Mouse (Mus musculus) kidney, embryonic 14.5 days (tissue): ENCODE data around the gene Sptan1. TPM values are rescaled to one million over a fixed set of nuclear protein-coding genes. Genes with fewer than 3 reads are reported as not detected.

ENCODE experiments used
- ATAC-seq: fragments of 200-750 bp; cut with Nextera tagmentation; 2 replicates; pipeline ENCODE4 v1.8.0; 2017; ENCODE audit warnings: moderate number of reproducible peaks, mild to moderate bottlenecking, moderate TSS enrichment, moderate library complexity; ENCODE audit not compliant: low FRiP score, low TSS enrichment
- H3K27ac ChIP-seq: fragments of 300-500 bp; sonication (generic); 2 replicates; pipeline ENCODE4 v1.5.1; 2014; ENCODE audit warnings: low read depth, mild to moderate bottlenecking, low read length, moderate library complexity, mixed read lengths
- H3K27me3 ChIP-seq: fragments of 300-500 bp; sonication (generic); 2 replicates; pipeline ENCODE4 v1.6.1; 2014; ENCODE audit warnings: mild to moderate bottlenecking, low read length; ENCODE audit not compliant: control insufficient read depth, insufficient read depth
- H3K36me3 ChIP-seq: fragments of 300-500 bp; sonication (generic); 2 replicates; pipeline ENCODE4 v1.6.1; 2014; ENCODE audit warnings: low read length, mixed read lengths; ENCODE audit not compliant: control insufficient read depth, insufficient read depth
- H3K4me1 ChIP-seq: fragments of 300-500 bp; sonication (generic); 2 replicates; pipeline ENCODE4 v1.6.1; 2014; ENCODE audit warnings: low read length, mixed read lengths; ENCODE audit not compliant: control insufficient read depth, insufficient read depth
- H3K4me2 ChIP-seq: fragments of 300-500 bp; sonication (generic); replicated peaks from 2 replicates; pipeline ENCODE4 v1.6.1; 2014; ENCODE audit warnings: low read depth, mild to moderate bottlenecking, low read length
- H3K4me3 ChIP-seq: fragments of 300-500 bp; sonication (generic); 2 replicates; pipeline ENCODE4 v1.5.1; 2014; ENCODE audit warnings: mild to moderate bottlenecking, low read length
- H3K9ac ChIP-seq: fragments of 300-500 bp; sonication (generic); 2 replicates; pipeline ENCODE4 v1.6.1; 2014; ENCODE audit warnings: low read depth, mild to moderate bottlenecking, low read length, moderate library complexity
- H3K9me3 ChIP-seq: fragments of 300-500 bp; sonication (generic); 2 replicates; pipeline ENCODE4 v1.6.1; 2016; ENCODE audit warnings: low read length; ENCODE audit not compliant: control insufficient read depth
- WGBS: fragments of 180-500 bp; shearing (Covaris S2); extraction: QIAGEN DNeasy Blood & Tissue Kit; methylation state at CpG from one replicate; pipeline ENCODE4 v1.1.7; 2014; 5-methylcytosine and 5-hydroxymethylcytosine counted together
- polyA plus RNA-seq: library from polyadenylated mRNA; unstranded; fragments of >200 nt; fragmentation: Nextera tagmentation; extraction: Ambion mirVana; gene quantifications from 2 replicates; pipeline ENCODE4 v1.2.1, GENCODE M21; 2014

Sptan1 gene
- 121 and 136 TPM in 2 replicates for polyA plus RNA-seq

DNA sequence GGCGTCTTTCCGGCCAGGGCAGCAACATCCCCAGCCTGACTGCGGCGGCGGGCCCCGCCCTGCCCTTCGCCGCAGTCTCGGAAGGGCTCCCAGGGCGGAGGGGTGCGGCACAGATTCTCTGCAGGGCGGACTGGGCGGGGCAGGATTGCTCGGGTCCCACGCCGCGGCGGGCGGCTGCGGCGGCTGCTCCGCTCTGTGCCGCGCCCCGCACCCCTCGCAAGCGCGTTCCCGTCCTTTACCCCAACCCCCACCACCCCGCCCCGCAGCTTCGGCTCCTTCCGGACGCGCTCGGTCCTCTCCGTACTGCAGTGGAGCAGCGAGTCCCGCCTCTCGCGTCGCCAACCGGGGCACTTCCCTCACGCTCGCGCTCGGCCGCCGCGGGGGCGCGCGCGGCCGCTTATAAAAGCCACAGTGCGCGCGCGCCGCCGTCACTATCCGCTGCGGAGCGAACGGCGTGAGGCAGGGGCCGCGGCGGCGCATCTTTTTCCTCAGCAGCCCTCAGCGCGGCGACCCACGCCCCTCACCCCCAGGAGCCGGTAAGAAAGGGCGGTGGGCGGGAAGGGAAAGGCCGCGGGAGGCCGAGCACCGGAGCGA is at the start of gene Sptan1:
Gene Sptan1, plus strand, starts transcription at position 311 of the 594 bp plus-strand sequence.
- Histone ChIP-seq H3K36me3 (peaks cover 10% of the 10 kb centered on the region; the same call in 1 of the 2 replicates), H3K9ac (peak within 1 kb of the TSS; percentile 98), H3K9me3 (no peaks in the 10 kb centered on the region), H3K4me1 (peaks cover 32% of the 10 kb centered on the region), H3K27me3 (no peaks in the 10 kb centered on the region), H3K4me3 (peak within 1 kb of the TSS; percentile 98), H3K27ac (peak within 1 kb of the TSS; percentile 89), H3K4me2 (peak within 1 kb of the TSS; percentile 51)
- peak; percentile 99 for ATAC-seq
- WGBS = 1% methylated on average over 73 of the region's 82 CpGs

DNA sequence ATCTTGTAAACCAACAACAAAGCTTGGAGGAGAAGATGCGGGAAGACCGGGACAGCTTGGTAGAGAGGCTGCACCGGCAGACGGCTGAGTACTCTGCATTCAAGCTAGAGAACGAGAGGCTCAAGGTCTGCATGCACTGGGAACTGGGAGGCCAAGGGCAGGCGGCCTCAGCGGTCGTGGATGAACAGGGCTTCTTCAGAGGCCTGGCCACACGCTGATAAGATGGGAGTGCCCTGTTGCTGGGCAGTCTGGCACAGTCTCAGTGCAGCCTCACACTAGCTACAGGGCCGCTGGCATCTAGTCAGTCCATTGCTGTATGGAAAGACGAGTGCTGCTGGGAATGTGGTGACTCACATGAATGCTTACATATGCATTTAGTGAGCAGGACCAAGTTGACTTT is 47.7 kb upstream of the Sptan1 start:
- H3K27me3 ChIP-seq = no peaks in the 10 kb centered on the region
- no peak overlapping the region for H3K4me2 ChIP-seq
- H3K4me3 ChIP-seq = no peak overlapping the region
- no peak for ATAC-seq
- H3K36me3 ChIP-seq = peaks cover 84% of the 10 kb centered on the region
- no peak overlapping the region for H3K27ac ChIP-seq
- H3K9me3 ChIP-seq = no peaks in the 10 kb centered on the region
- WGBS = 92% methylated on average over 11 of the region's 11 CpGs
- H3K9ac ChIP-seq = no peak overlapping the region
- H3K4me1 ChIP-seq = no peaks in the 10 kb centered on the region

DNA sequence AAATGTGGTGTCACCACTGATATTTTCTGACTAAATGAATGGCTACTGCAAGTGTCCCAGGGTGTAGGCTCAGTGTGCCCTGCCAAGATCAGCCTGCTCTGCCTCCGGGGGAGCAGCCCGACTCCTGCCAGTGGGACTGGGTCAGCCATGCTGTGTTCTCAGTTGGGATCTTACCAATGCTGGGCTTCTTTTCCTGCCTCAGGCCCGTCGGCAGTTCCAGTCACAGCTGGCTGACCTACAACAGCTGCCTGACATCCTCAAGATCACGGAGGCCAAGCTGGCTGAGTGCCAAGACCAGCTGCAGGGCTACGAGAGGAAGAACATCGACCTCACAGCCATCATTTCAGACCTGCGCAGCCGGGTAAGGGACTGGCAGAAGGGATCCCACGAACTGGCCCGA is 43.3 kb upstream of the Sptan1 start:
- Histone ChIP-seq H3K9ac (no peak overlapping the region), H3K4me1 (no peaks in the 10 kb centered on the region), H3K4me2 (no peak overlapping the region), H3K27me3 (no peaks in the 10 kb centered on the region), H3K9me3 (no peaks in the 10 kb centered on the region), H3K4me3 (no peak overlapping the region), H3K36me3 (peaks cover 87% of the 10 kb centered on the region), H3K27ac (no peak overlapping the region)
- WGBS = 35% methylated on average over 11 of the region's 11 CpGs
- ATAC-seq = no peak

DNA sequence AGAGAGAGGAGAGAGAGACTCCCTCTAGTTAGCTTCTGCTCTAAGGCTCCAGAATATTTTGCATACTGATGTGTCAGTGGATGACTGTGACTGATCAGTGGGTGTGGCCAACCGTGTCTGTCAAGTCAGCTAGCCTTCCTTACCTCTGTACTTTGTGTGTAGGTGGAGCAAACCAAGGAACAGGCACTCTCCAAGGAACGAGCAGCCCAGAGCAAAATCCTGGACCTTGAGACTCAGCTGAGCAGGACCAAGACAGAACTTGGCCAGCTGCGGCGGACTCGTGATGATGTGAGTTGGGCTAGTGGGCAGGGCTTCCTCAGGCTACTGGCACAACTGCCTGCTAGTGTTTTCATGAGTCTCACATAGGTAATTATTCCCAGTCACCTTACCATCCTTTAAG is 38.8 kb upstream of the Sptan1 start:
- 89% methylated on average over 5 of the region's 5 CpGs for WGBS
- Histone ChIP-seq H3K4me2 (no peak overlapping the region), H3K36me3 (peaks cover 94% of the 10 kb centered on the region), H3K9ac (no peak overlapping the region), H3K4me3 (no peak overlapping the region), H3K4me1 (no peaks in the 10 kb centered on the region), H3K9me3 (no peaks in the 10 kb centered on the region), H3K27ac (no peak overlapping the region), H3K27me3 (no peaks in the 10 kb centered on the region)
- no peak for ATAC-seq

DNA sequence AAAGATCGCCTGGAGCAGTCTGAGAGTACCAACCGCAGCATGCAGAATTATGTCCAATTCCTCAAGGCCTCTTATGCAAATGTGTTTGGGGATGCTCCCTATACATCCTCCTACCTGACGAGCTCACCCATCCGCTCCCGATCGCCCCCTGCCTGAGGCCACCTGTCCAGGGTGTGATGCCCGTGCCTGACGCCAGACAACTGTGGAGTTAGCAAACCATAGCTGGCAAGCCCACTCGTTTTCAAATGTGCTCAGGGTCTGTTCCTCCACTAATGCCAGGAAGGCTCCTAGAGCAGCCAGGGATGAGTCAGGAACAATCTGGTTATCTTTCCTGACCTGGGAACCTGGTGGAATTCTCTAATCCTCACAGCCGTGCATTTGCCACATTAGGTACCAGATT is 34.9 kb upstream of the Sptan1 start:
- H3K4me2 ChIP-seq = no peak overlapping the region
- no peaks in the 10 kb centered on the region for H3K27me3 ChIP-seq
- H3K9me3 ChIP-seq = no peaks in the 10 kb centered on the region
- ATAC-seq = no peak
- H3K27ac ChIP-seq = no peak overlapping the region
- peaks cover 56% of the 10 kb centered on the region for H3K36me3 ChIP-seq
- WGBS = 90% methylated on average over 10 of the region's 10 CpGs
- H3K4me3 ChIP-seq = no peak overlapping the region
- H3K4me1 ChIP-seq = no peaks in the 10 kb centered on the region
- H3K9ac ChIP-seq = no peak overlapping the region

DNA sequence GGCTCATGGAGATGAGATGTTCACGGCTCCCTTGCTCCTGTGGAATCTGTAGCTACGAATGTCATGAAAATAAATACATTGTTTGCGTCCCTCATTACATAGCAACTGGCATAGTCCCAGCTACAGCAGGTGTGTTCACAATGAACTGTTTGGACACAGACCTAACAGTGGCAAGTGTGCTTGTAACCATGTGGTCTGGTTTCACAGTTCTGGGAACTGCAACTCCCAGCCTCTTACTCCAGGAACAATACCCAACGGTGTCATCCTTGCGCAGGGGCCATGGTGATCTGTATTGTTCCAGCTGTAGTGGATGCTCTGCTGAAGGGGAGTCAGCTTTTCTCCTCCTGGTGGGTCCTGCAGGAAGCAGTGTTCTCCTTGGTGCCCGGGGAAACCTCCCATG is 34.2 kb upstream of the Sptan1 start:
- Histone ChIP-seq H3K27me3 (no peaks in the 10 kb centered on the region), H3K4me1 (peaks cover 6% of the 10 kb centered on the region), H3K36me3 (peaks cover 49% of the 10 kb centered on the region), H3K4me3 (no peak overlapping the region), H3K4me2 (no peak overlapping the region), H3K9me3 (no peaks in the 10 kb centered on the region), H3K27ac (no peak overlapping the region), H3K9ac (no peak overlapping the region)
- ATAC-seq = no peak
- WGBS = 89% methylated on average over 6 of the region's 6 CpGs

DNA sequence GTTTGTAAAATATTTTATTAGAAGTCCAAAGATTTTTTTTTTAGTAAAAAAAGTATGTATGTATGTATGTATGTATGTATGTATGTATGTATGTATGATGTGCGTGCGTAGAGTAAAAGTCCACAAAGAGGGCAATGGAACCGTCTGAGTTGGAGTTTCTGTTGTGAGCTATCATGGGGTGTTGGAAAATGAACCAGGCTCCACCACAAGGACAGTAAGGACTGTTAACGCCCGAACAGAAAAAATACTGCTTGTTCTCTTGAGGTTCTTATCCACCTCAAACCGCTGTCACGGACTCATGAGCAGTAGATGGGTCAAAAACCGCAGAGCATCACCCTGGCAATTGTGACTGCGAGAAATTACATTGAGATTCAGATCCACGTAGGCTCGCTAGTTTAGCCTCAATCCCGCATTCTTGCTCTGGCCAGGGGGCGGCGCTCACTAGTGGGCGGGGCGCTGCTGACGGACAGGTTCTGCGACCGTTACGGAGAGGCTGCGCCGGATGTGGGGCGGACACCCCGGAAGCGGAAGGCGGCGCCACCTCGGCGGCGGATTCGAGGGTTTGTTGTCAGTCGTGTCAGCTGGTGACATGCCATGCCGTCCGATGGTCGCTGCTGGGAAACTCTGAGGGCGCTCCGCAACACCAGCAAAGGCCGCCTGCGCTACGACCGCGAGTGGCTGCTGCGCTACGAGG is 30.3 kb upstream of the Sptan1 start, which contains the start of gene Gle1:
Gene Gle1, plus strand, starts transcription at position 521 of the 694 bp plus-strand sequence.
- peak within 1 kb of the TSS; percentile 63 for H3K9ac ChIP-seq
- WGBS = 4% methylated on average over 44 of the region's 44 CpGs
- peak within 1 kb of the TSS; percentile 95 for H3K4me3 ChIP-seq
- peak within 1 kb of the TSS; percentile 77 for H3K4me2 ChIP-seq
- peak within 1 kb of the TSS; percentile 63; the same call in 1 of the 2 replicates for H3K27ac ChIP-seq
- H3K27me3 ChIP-seq = no peaks in the 10 kb centered on the region
- peaks cover 35% of the 10 kb centered on the region for H3K36me3 ChIP-seq
- no peaks in the 10 kb centered on the region for H3K9me3 ChIP-seq
- peak; percentile 97 for ATAC-seq
- peaks cover 6% of the 10 kb centered on the region for H3K4me1 ChIP-seq

DNA sequence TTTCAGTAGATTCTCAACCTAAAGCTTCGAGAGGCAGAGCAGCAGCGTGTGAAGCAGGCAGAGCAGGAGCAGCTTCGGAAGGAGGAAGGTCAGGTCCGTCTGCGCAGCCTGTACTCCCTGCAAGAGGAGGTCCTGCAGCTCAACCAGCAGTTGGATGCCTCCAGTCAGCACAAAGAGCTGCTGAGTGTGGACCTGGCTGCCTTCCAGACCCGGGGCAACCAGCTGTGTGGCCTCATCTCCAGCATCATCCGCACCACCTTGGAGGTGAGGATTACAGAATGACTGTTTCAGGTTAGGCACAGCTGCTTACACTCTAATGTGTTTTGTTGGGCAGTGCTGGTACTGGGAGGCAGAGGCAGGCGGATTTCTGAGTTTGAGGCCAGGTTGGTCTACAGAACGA is 25.3 kb upstream of the Sptan1 start:
- H3K9ac ChIP-seq = no peak overlapping the region
- H3K27me3 ChIP-seq = no peaks in the 10 kb centered on the region
- H3K4me3 ChIP-seq = no peak overlapping the region
- no peak for ATAC-seq
- H3K9me3 ChIP-seq = no peaks in the 10 kb centered on the region
- no peak overlapping the region for H3K27ac ChIP-seq
- H3K4me1 ChIP-seq = peaks cover 6% of the 10 kb centered on the region
- no peak overlapping the region for H3K4me2 ChIP-seq
- 95% methylated on average over 9 of the region's 9 CpGs for WGBS
- H3K36me3 ChIP-seq = peaks cover 62% of the 10 kb centered on the region

DNA sequence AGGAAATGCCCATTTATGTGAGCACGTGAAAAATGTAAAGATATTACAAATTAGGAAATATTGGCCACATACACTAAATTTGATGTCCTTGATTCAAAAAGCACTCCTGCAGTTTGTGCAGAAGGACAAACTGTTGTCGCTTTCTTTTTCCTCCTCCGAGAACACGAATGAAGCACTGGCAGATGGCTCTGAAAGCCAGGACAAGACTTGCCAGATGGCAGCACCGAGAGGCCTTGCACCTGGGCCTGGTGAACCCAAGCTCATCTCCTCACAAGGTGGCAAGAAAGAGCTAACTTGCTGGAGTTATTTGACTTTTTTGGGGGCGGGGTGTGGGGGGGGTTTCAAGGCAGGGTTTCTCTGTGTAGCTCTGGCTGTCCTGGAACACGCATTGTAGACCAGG is 24.5 kb upstream of the Sptan1 start:
- Histone ChIP-seq H3K27me3 (no peaks in the 10 kb centered on the region), H3K4me3 (no peak overlapping the region), H3K27ac (no peak overlapping the region), H3K4me2 (no peak overlapping the region), H3K4me1 (peaks cover 4% of the 10 kb centered on the region), H3K36me3 (peaks cover 68% of the 10 kb centered on the region), H3K9ac (no peak overlapping the region), H3K9me3 (no peaks in the 10 kb centered on the region)
- ATAC-seq = no peak
- WGBS = 97% methylated on average over 7 of the region's 7 CpGs
